Mouse (Mus musculus): ENCODE data around the gene Ptgdr2.

Gene Ptgdr2

DNA sequence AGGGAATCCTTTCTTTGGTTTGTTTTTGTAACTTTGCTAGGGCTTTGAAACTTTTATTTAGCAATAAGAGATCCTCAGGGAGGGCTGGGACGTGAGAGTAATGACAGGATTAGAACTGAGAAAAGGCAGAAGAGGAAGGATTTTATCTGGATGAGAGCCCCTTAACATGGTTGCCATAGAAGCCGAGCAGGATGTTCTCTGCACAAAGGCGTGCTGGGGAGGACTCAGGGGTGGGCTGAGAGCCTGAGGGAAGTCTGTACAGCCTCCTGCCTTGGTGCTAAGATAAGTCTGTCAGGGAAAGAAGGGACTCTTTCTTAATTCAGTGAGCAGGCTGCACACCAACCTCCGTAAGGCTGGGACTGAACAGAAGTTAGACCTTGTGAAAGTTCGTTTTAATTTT, 1.9 kb upstream of the Ptgdr2 start:
- no peak for DNase-seq (ENCODE audit: inconsistent ontology term)

DNA sequence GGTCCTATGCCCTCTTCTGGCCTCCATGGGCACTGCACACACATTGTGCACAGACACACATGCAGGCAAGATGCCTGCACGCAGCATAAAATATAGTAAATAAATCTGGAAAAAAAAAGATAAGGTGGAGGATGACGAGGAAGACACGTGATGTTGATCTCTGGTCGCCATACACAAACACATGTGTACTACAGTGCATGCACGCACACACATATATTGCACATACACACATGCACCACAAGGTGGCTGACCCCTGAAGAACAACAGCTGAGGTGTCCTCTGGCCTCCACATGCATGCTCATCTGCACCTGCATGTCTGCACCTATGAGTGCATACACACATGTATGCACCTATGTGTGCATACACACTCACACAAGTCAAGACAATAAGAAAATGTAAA, 883 bp upstream of the Ptgdr2 start:
- no peak for DNase-seq (ENCODE audit: inconsistent ontology term)

DNA sequence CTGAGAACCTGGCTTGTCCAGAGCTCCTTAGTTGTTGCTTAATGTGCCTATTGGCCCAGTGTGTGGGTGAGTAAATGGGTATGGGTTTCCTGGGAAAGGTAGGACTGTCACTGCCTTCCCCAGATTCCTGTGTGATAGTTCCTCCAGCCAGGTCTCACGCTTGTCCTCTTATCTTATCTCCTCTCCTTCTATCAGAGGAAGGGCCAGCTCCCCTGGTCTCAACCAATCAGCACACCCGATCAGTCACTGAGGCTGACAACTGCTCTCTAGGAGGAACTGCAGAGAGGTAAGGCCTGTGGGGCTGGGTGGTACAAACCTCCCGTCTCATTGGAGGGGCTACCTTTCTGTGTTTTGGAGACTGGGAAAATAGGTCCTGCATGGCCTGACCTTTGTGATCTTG, 1.8 kb downstream of the Ptgdr2 start:
- no peak for DNase-seq (ENCODE audit: inconsistent ontology term)

DNA sequence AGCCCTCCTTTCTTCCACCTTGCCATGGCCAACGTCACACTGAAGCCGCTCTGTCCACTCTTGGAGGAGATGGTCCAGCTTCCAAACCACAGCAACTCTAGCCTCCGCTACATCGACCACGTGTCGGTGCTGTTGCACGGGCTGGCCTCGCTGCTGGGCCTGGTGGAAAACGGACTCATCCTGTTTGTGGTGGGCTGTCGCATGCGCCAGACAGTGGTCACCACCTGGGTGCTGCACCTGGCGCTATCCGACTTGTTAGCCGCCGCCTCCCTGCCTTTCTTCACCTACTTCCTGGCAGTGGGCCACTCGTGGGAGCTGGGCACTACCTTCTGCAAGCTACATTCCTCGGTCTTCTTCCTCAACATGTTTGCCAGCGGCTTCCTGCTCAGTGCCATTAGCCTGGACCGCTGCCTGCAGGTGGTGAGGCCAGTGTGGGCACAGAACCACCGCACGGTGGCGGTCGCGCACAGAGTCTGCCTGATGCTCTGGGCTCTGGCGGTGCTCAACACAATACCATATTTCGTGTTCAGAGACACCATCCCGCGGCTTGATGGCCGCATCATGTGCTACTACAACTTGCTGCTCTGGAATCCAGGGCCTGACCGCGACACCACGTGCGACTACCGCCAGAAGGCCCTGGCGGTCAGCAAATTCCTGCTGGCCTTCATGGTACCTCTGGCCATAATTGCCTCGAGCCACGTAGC, 3.3 kb downstream of the Ptgdr2 start:
- DNase-seq (ENCODE audit: inconsistent ontology term) = peak; percentile 71

DNA sequence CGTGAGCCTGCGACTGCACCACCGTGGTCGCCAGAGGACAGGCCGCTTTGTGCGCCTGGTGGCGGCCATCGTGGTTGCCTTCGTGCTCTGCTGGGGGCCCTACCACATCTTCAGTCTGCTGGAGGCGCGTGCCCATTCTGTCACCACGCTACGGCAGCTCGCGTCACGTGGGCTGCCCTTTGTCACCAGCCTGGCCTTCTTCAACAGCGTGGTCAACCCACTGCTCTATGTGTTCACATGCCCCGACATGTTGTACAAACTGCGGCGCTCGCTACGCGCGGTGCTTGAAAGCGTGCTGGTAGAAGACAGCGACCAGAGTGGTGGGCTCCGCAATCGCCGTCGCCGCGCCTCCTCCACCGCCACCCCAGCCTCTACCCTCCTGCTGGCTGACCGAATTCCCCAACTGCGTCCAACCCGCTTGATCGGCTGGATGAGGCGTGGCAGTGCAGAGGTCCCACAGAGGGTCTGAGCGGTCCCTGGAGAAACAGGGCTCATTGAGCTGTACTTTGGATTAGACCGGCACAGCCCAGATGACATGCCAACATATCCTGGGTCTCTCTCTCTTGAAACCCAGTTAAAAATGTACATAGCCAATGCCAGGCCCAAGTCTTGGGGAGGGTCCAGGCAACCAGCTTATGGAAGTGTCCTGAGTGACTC, 4.0 kb downstream of the Ptgdr2 start:
- DNase-seq (ENCODE audit: inconsistent ontology term) = no peak

DNA sequence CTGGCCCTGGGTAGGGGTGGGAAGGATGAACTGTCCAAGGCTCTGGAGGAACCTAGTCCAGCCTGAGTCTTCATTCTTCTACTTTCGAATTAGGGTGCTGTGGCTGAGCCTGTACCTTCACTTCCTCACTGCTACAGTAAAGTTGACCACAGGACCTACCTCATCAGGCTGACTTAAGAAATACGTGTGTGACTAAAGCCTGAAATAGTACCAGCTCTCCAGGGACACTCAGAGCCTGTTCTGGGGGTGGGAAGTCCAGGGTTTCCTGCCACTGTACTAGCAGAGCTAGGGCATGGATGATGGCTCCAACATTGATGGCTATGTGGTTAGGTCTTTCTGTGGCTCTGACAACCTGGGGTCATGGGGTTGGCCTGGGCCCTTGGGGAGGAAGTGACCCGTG, 7.0 kb downstream of the Ptgdr2 start:
- no peak for DNase-seq (ENCODE audit: inconsistent ontology term)

DNA sequence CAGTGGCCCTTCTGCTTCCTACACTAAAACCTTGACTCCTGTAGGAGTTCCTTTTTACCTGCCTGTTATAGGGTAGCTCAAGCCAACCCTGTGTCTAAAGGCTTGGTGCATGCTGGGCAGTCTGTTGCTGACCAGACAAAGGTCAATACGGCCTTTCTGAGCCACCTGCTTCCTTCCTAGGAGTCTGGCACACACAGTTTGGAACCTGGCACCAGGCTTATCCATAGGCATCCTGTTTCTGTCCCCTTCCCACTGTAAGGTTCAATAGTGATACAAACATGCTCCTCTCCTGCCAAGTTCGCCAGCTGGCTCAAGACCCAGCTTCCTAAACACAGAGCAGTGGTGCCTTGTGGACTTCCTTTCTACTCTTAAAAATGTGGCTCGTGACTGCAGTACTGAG, 9.5 kb downstream of the Ptgdr2 start:
- no peak for DNase-seq (ENCODE audit: inconsistent ontology term)

DNA sequence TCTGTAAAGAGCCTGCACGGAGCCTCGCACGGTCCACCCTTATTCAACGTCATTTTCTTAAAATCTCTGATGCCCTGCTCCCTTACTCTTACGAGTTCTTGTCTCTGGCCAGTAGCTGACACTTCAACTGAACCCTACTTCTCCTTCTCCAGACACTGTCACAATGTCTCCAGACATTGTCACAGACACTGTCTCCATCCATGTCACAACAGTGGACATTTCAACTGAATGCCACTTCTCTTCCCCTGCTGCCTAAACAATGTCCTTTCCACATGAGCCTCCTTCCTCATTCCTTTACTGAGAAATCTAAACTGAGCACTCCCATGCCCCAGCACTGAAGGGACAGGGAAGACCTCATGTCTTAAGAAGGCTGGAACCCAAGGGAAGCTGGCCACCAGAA, 10.3 kb downstream of the Ptgdr2 start:
- DNase-seq (ENCODE audit: inconsistent ontology term) = no peak

DNA sequence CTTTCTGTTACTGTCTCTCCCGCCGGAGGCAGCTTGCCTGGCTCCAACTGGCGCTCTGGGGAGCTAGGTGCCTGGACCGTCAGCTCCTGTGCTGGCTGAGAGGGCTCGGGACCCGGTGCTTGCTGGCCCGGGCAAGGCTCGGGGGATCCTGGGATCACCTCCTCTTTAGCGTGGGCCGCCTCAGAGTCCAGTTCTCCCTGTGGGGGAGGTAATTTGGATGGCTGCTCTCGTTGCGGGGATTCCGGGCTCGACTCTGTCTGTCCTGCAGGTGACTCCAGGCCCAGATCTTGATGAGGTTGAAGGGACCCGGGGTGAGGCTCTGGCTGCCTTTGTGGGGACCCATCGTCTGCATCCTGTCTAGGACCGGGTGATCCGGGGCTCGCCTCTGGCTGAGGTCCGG, 11.5 kb downstream of the Ptgdr2 start:
- DNase-seq (ENCODE audit: inconsistent ontology term) = peak; percentile 26

DNA sequence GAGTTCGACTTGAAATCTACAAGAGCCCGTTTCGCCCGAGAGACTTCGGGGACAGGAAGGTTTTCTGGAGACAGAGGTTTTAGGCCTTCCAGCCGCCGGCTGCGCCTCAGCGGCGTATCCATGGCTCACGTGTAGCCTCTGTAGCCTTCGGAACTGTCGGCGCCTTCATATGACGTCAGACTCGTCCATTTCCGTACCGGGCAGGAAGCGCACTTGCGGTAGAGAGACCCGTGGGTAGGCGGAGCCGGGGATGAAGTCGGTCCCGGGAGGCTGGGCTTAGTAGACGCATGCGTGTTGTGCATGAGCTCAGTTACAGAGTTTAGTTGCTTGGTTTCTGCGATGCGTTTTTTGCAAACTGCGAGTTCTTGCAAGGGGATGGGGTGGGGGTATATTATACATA, 12.2 kb downstream of the Ptgdr2 start, which contains the start of gene Ccdc86:
Gene Ccdc86, minus strand, starts transcription at position 155 of the 400 bp plus-strand sequence.
- peak; percentile 96 for DNase-seq (ENCODE audit: inconsistent ontology term)

DNA sequence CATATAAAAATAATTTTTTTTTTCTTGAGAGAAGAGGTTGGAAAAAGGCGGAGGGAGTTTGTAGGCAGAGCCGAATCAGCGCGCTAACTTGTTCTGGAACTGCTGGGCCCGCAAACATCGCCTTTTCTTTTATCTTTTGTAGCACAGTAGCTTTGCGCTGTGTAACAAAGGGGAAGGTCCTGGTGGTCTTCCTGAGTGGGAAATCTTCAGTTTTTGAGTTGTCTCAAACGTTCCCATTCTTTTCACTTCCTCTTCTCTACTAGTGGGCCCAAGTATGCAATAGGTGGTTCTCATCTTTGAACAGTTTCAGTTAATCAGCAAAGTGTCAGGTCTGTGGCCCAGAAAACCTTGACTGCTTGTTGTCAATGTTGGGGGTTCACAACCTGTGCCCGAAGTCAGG, 12.6 kb downstream of the Ptgdr2 start:
- no peak for DNase-seq (ENCODE audit: inconsistent ontology term)

DNA sequence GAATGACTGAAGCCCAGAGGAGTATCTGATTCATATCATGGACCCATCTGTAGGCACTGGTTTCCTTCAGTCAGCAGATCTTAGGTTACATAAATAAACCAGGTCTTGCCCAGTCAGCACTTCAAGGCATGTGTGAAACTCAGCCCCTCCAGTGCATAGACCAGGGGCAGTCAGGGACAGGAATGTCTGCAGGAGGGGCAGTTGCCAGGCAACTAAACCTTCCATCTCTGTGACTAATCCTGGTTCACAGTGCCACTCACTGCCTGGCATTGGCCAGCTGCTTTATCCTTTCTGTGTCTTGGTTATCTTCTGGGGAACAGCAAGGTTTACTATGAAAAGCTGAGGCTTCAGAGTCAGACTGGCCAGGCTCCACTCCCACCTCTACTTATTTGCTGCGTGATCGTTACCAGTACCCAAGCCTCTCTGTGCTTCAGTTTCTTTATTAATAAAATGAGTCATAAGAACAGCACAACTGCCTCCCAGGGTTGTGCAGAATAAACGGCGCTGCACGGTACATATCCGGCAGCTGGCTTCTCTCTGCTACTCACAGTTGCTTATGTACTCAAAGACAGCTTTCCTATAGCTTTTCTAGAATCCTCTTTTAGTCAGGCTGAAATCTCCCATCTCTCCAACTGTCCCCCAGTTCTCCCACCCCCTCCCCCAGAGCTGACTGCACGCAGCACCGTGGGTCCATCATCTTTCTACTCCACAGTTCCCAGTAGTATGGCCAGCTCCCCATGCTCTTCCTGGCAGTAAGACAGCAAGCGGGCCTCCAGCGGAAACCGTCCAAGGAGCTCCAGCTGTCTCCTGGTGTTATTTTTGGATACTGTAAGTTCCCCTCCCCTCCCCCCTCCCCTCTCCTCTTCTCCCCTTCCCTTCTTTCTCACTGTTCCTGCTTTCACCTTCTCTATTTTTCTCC, 15.3 kb downstream of the Ptgdr2 start:
- DNase-seq (ENCODE audit: inconsistent ontology term) = peak; percentile 78

DNA sequence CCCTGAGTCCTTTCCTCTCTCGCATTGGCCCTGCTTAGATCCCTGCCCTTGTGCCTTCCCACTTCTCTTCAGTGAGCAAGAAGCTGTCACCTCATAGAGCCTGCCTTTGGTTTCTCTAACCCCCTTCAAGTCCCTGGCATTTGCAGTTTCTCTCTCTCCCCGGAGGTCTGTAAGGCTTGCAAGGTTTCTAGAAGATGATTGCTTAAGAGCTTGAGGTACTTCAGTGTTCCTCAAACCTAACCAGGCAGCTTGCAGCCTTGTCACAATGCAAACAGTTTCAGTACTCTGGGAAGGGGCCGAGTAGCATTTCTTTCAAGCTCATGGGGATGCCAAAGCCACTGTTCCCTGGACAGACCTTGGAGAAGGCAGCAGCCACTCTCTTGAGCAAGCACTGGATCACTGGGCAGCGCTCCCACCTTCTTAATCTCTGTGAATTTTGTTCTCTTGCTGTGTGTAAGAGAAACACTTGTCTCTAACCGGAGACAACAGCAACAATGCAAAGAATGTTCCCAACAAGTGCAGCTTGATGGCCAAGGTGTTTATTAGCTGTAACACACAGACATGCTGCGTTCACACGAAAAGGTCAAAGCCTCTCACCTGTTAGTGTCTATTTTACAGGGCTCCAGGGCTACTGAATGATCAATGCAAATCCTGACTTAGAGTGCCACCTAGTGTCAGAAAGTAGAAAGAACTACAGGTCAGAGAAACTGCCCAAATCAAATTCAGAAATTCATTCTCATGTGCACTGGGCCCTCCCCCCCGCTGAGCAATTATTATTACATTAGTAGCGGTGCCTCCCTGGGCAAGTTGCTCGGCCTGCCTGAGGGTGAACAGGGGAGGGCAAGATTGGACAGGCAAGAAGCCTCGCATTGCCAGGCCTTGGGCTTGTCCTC, 22.4 kb downstream of the Ptgdr2 start:
- DNase-seq (ENCODE audit: inconsistent ontology term) = peak; percentile 80

DNA sequence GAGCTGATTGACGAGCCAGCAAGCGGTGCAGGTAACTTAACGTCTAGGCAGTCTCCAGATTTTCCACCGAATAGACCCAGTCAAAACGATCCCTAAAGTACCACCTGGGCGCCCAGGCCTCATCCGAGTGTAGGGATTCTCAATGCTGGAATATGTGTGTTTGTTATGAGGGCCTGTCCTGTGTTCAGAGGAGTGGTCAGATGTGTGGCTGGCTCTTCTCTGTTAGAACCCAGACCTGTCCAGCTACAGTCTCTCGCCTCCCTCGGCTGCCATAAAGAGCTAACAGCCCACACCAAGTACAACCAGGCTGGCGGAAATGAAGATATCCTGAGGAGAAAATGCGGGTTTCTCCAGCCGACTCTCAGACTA, 23.0 kb downstream of the Ptgdr2 start:
- DNase-seq (ENCODE audit: inconsistent ontology term) = no peak

DNA sequence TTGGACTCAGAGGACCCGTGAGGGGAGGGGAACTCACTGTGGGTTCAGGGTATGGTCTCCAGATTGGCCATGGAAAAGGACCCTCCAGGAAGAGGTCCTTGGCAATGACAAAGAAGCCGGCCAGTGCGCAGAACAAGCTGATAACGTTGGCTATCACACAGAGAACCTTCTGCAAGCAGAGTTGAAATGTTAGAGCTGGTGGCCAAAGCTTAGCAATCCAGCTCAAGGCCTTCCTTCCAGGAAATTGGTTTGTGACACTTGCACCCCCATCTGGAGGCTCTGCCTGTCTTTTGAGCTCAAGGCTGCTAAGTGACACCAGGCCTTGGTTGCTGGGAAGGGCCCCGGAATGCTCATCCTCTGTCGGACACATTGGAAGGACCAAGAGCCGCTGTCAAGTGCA, 28.8 kb downstream of the Ptgdr2 start:
- no peak for DNase-seq (ENCODE audit: inconsistent ontology term)

DNA sequence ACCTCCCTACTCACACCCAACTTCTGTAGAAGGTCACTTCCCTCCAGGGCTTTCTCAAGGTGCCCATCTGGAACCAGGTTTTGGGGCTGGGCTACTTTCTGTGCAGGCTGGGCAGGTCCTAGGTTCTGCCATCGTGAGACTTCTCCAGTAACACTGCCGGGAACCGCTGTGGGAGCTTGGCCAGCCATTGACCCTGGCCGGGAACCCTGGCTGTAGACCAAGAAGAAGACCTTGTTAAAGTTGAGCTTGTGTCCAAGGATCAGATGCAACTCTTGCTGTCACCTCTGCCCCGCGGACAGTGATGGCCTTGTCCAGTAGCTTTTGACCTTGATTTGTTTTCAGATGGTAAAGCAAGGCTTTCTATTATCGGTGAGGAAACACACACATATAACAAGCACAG, 31.6 kb downstream of the Ptgdr2 start:
- DNase-seq (ENCODE audit: inconsistent ontology term) = no peak

DNA sequence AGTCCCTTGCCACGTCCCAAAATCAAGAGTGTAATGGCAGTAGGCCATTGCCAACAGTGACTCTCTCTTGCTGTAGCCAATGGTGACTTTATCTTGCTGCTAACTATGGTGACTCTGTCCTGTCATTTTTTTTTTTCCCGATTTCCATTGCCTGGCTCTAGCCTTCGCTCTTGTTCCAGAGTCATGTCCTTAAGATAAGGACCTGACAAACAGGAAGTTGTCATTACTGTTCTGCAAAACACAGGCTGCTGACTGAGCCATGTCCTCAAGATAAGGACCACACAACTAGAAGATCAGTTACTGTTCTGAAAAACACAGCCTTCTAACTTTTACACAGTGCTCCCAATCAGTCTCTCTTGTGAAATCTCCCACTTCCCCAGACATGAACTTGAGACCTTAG, 33.5 kb downstream of the Ptgdr2 start:
- DNase-seq (ENCODE audit: inconsistent ontology term) = no peak

DNA sequence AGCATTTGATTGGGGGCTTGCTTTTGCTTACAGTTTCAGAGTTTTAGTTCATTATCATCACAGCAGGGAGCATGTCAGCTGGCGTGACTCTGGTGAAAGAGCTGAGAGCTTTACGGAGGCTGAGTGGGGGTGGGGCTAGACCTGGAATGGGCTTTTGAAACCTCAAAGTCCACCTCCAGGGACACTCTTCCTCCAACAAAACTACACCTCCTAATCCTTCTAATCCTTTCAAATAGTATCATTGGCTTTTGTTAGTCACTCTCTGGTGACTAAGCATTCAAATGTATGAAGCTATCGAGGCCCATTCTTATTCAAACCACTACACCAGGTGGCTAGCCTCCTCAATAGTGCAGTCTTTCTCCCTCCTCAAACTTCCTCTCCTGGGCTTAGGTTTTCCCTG, 35.7 kb downstream of the Ptgdr2 start:
- DNase-seq (ENCODE audit: inconsistent ontology term) = no peak

DNA sequence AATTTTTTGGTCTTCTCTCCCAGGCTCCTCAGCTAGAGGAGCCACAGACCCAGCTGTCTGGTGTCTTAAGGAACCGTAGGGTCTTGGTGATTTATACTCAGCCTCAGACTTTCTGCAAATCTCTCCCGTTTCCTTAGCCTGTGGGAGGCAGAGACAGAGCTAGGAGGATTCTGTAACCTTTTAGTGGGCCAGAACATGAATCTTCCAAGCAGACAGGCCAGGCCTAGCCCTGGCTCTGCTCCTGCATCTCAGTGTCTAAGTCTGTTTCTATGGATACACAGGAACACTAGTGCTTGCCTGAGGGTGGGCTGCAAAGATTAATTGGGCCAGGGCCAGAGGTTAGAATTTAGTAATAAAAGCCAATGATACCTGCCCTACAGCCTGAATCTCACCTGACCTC, 36.2 kb downstream of the Ptgdr2 start:
- no peak for DNase-seq (ENCODE audit: inconsistent ontology term)

DNA sequence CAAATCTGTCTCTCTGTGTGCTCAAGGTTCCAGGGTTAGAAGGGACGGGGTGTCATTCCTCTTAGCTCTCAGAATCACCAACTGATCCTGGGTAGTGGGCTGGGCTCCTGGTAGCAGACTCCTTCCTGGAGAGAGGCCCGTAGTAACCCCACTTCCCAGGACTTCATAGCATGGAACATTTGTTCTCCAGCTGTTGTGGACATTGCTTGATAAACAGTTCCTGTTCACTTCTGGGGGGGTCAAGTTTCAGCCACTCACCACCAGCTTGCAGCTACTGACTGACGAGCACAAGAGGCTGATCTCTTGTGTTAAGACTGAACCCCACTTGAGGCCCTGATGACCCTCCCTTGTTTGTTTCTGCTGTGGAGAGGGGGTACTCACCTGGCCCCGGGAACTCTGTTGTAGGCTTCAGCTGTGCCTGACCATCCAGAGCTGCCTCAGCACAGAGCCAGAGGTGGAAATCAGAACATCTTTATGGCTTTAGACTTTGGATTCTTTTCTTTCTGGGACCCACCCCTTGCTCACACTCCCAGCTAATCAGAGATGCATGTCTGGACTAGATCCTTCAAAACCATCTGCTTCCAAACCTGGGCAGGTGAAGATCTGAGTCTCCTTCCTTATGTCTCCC, 37.4 kb downstream of the Ptgdr2 start, which contains the start of gene Ms4a10:
Gene Ms4a10, minus strand, starts transcription at position 433 of the 628 bp plus-strand sequence.
- DNase-seq (ENCODE audit: inconsistent ontology term) = no peak

DNA sequence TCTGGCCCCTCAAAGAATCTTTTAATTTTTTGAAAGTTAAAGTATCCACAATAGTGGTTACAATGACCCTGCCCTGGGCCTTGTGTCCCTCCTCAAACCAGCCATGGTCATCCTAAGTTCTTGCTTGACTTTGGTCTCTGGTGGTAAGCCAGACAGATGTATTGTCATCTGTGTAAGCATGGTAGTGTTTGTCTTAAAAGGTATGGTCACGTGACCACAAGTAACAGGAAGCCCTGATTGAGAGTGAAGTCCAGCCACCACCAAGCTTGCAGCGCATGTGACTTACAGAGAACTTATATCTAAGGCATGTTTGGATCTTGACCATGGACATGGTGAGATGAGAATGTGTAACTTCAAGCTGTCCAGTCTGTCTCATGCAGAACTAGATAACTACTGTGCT, 38.2 kb downstream of the Ptgdr2 start:
- no peak for DNase-seq (ENCODE audit: inconsistent ontology term)
